Mouse (Mus musculus): Measurements from ENCODE around the gene Rabac1.

Gene Rabac1

GRCm38 (mm10) chr7:24930475-24930874 lies 42.1 kb downstream of the Rabac1 start:
- no peak for DNase-seq (ENCODE audit: low spot score in 2 of 2)

Data from frontal cortex, postnatal 36 days (tissue).